Mouse (Mus musculus): ENCODE data around the gene S100a7a. TPM values are rescaled to one million over a fixed set of nuclear protein-coding genes. Genes with fewer than 3 reads are reported as not detected.

S100a7a gene
- total and polyA plus RNA-seq, 3 experiments, result not detected

- peaks cover 0 to 27% of the 10 kb centered on the region in 2 experiments; a peak in 2 of 4 replicates for H3K4me1 ChIP-seq (ENCODE audit: control insufficient read depth in 1 of 2, insufficient read depth in 2 of 2, low read length in 2 of 2)
- TF ChIP-seq HCFC1 (IDR thresholded peaks at IDR 0.05; ENCODE audit: low read depth, low read length) (no peak), E2F4 (IDR thresholded peaks at IDR 0.05; ENCODE audit: borderline replicate concordance, low read depth, low read length) (no peak), ZNF384 (IDR thresholded peaks at IDR 0.05; ENCODE audit: low read depth, low read length) (no peak), CHD1 (IDR thresholded peaks at IDR 0.05; ENCODE audit: low read depth, low read length) (no peak), MAFK (IDR thresholded peaks at IDR 0.05; ENCODE audit: borderline replicate concordance, low read depth, low read length) (no peak), JUND (IDR thresholded peaks at IDR 0.05; ENCODE audit: low read depth, low read length) (no peak), GABPA (IDR thresholded peaks at IDR 0.05; ENCODE audit: low read depth, low read length) (no peak), TCF12 (IDR thresholded peaks at IDR 0.05; ENCODE audit: low read depth, low read length) (no peak), BHLHE40 (IDR thresholded peaks at IDR 0.05; ENCODE audit: borderline replicate concordance, low read depth, low read length) (no peak), TBP (IDR thresholded peaks at IDR 0.05; ENCODE audit: low read depth, low read length) (no peak), MAX (IDR thresholded peaks at IDR 0.05; ENCODE audit: low read length) (no peak), MYB (IDR thresholded peaks at IDR 0.05; ENCODE audit: low read depth, low read length) (no peak), RCOR1 (IDR thresholded peaks at IDR 0.05; ENCODE audit: low read depth, low read length) (no peak)
- H3K27ac ChIP-seq (ENCODE audit: control insufficient read depth, low read depth, low read length), result no peak overlapping the region
- no peak overlapping the region for H3K4me3 ChIP-seq (ENCODE audit: control insufficient read depth in 1 of 2, insufficient read depth in 1 of 2, low read depth in 2 of 2, low read length in 2 of 2)
- H3K27me3 ChIP-seq (ENCODE audit: control insufficient read depth in 1 of 2, insufficient read depth in 2 of 2, low read length in 2 of 2), result no peaks in the 10 kb centered on the region
- no peak overlapping the region for H3K9ac ChIP-seq (ENCODE audit: control insufficient read depth, low read depth, low read length, poor library complexity, severe bottlenecking)
- H3K9me3 ChIP-seq (replicated peaks; ENCODE audit: insufficient read depth, low read length), result no peaks in the 10 kb centered on the region
- H3K36me3 ChIP-seq (ENCODE audit: control insufficient read depth in 1 of 2, insufficient read depth in 2 of 2, low read length in 2 of 2), result peaks cover 0 to 15% of the 10 kb centered on the region in 2 experiments; a peak in 2 of 4 replicates
- no peaks in the 10 kb centered on the region for H3K79me2 ChIP-seq (ENCODE audit: control insufficient read depth, insufficient read depth, low read length, poor library complexity)
- DNase-seq (ENCODE audit: low read depth, low spot score), result no peak
Measured at GRCm38 (mm10) chr3:90611494-90611893, 42.3 kb upstream of the S100a7a start.

- no peak overlapping the region for H3K4me3 ChIP-seq (ENCODE audit: control insufficient read depth in 1 of 2, insufficient read depth in 1 of 2, low read depth in 2 of 2, low read length in 2 of 2)
- no peak overlapping the region for H3K27ac ChIP-seq (ENCODE audit: control insufficient read depth, low read depth, low read length)
- peaks cover 0 to 15% of the 10 kb centered on the region in 2 experiments; a peak in 2 of 4 replicates for H3K36me3 ChIP-seq (ENCODE audit: control insufficient read depth in 1 of 2, insufficient read depth in 2 of 2, low read length in 2 of 2)
- H3K9me3 ChIP-seq (replicated peaks; ENCODE audit: insufficient read depth, low read length), result no peaks in the 10 kb centered on the region
- DNase-seq (ENCODE audit: low read depth, low spot score), result peak; percentile 70
- H3K79me2 ChIP-seq (ENCODE audit: control insufficient read depth, insufficient read depth, low read length, poor library complexity), result no peaks in the 10 kb centered on the region
- TF ChIP-seq SIN3A (IDR thresholded peaks at IDR 0.05; ENCODE audit: low read length), result peak; percentile 6; the same call in 1 of the 2 replicates
- no peak for TF ChIP-seq POLR2AphosphoS5 (IDR thresholded peaks at IDR 0.05; ENCODE audit: borderline replicate concordance, low read depth, low read length)
- TF ChIP-seq HCFC1 (IDR thresholded peaks at IDR 0.05; ENCODE audit: low read depth, low read length), result no peak
- no peaks in the 10 kb centered on the region for H3K27me3 ChIP-seq (ENCODE audit: control insufficient read depth in 1 of 2, insufficient read depth in 2 of 2, low read length in 2 of 2)
- H3K9ac ChIP-seq (ENCODE audit: control insufficient read depth, low read depth, low read length, poor library complexity, severe bottlenecking), result no peak overlapping the region
- H3K4me1 ChIP-seq (ENCODE audit: control insufficient read depth in 1 of 2, insufficient read depth in 2 of 2, low read length in 2 of 2), result peaks cover 0 to 27% of the 10 kb centered on the region in 2 experiments; a peak in 2 of 4 replicates
Measured at GRCm38 (mm10) chr3:90612061-90612460, 41.8 kb upstream of the S100a7a start.

Data from MEL (cell line).